Mouse (Mus musculus) CD4-positive helper T cell, adult 2 months (primary cell): ENCODE results near the gene Fut11.
"Not testable (repeated sequence)": the region's sequence is repeated elsewhere in the genome, so short reads cannot be mapped to it uniquely, and the experiment has no call there.

Experiments used
- DNase-seq: peaks from one replicate; pipeline ENCODE4 v3.0.0-alpha.2; 2012; ENCODE audit warnings: low read depth, missing footprints, low spot score

Gene Fut11

DNA sequence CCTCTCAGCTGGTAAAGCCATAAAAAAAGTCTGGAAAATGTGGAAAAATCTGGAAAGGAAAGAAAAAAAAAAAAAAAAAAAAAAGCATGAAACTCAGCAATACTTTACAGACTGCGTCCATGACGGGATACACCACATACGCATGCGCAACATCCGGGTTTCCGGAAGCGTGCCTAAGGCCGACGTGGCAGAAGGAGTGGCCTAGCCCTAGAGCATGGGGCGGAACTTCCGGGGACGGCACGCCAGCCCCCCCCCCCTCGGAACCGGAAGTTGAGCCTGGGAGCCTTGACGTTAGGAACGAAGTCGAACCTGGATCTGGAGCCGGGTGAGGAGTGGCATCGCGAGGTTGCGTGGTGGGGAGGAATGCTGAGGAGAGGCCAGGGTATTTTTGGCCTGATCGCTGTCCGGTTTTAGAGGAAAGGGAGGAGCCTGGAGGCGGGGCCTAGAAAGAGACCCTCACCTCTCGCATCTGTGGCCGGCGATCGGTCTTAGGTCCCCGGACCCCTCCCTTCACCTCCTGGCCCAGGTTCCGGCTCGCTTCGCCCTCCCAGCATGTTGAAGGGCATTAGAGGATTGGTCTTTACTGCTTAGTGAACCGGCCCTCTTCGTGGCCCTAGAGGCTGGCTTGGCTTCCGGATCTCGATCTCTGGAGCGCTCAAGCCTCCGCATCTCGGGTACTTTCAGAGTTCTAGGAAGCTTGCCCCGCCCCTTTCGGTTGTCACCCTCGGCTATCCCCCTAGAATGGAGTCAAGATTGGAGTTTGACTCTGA, 20.5 kb upstream of the Fut11 start, which contains the start of gene Sec24c:
TSS of gene Sec24c (plus strand) at position 245 of the 770 bp plus-strand sequence.
- peak; percentile 97 for DNase-seq

DNA sequence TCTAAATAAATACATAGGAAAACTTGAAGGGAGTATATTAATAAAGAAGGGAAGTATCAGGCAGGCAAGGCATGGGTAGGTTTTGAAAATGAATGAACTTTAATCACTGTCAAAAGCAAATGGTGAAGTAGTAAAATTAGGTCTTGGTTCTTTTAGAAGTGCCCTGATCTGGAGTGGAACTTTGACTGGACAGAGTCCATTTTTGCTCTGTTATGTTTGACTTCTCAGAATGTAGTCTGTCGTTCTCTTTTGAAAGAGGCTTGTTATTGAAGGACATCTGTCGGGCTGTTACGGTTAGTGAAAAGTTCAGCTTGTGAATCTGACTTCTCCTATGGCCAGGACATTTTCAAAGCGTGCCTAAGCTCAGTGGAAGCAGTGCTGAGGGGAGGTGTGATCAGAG, 16.9 kb upstream of the Fut11 start:
- DNase-seq = no peak

DNA sequence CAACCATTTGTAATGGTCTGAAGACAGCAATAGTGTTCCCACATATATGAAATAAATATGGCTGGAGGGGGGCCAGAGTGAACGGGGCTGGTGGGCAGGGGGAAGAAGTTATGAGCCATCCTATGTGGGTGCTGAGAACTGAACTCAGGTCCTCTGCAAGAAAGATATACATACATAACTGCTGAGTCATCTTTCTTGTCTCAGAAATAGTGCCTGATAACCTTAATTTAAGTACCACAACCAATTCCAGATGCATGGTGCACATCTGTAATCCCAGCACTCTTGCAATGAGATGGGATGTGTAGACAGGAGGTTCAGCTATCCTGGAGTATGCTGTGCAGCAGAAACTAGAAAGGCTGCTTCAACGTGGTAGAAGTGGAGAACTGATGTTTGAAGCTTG, 13.0 kb upstream of the Fut11 start:
- no peak for DNase-seq

DNA sequence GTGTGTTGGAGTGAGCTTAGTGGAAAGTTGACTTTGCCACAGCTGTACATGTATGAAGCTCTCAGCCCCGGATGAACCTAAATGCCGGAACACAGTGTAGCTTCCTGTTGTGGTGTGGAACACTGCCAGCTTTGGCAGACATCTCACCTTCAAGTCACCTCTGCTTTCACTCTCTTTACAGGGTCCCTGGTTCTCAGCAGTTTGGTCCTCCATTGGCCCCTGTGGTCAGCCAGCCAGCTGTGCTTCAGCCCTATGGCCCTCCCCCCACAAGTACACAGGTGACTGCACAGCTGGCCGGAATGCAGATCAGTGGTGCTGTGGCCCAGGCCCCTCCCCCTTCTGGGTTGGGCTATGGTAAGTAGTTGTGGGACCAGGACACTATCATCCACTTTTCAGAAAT, 12.3 kb upstream of the Fut11 start:
- peak; percentile 90 for DNase-seq

DNA sequence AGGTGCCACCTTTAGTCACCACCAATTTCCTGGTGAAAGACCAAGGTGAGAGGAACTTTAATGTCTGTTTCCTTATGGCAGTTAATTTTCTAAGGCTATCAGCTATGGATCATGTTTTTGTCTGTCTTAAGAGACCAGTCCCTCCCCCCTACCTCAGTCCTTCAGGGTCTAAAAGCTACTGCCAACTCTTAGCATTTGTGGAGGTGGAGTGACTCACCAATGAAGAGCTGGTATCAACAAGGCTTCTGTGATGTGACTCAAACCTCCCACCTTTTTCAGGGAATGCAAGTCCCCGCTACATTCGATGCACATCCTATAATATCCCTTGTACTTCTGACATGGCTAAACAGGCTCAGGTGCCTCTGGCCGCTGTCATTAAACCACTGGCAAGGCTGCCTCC, 8.2 kb upstream of the Fut11 start:
- no peak for DNase-seq

DNA sequence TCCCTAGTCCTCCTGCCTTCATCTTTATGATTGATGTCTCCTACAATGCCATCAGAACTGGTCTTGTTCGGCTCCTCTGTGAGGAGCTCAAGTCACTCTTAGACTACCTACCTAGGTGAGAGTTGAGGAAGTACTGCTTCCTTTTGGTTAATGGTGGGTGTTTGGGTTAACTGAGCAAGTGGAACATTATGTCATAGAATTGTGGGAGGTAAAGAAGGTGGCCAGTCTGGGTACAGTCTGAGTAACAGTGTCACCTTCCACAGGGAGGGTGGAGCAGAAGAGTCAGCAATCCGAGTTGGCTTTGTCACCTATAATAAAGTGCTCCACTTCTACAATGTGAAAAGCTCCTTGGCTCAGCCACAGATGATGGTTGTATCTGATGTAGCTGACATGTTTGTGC, 5.8 kb upstream of the Fut11 start:
- DNase-seq = peak; percentile 19

DNA sequence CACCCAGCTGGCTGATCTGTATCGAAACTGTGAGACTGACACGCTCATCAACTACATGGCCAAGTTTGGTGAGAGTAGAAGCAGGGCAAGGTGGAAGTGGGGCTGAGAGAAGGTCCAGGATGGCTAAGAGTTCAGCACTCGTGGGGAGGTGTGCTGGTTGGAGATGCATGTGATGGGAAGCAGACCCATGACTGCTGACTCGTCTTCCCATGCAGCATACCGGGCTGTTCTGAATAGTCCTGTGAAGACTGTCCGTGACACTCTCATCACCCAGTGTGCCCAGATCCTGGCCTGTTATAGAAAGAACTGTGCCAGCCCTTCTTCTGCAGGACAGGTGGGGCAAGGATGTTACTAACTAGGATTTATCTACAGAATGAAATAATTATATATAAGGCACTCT, 3.0 kb upstream of the Fut11 start:
- DNase-seq = no peak

DNA sequence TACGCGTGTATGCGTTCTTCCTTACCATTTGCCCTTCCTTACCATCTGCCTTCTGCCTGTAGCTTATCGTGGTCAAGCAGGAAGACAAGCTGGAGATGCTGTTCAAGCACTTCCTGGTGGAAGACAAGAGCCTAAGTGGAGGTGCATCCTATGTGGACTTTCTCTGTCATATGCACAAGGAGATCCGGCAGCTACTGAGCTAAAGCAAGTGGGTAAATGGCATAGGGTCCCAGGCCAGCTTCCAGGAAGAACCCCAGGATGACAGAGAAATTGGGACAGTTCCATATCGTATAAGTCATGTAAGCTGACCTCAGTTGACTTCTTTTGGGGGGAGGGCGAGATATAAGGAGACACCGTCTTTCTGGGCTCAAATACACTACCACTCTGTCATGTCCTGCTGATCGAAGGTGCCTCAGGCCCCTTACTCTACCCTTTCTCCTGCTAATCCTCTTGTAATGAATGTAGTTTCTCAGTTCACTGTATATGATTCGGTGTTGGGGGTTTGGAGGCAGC, 1.1 kb upstream of the Fut11 start:
- DNase-seq = no peak

DNA sequence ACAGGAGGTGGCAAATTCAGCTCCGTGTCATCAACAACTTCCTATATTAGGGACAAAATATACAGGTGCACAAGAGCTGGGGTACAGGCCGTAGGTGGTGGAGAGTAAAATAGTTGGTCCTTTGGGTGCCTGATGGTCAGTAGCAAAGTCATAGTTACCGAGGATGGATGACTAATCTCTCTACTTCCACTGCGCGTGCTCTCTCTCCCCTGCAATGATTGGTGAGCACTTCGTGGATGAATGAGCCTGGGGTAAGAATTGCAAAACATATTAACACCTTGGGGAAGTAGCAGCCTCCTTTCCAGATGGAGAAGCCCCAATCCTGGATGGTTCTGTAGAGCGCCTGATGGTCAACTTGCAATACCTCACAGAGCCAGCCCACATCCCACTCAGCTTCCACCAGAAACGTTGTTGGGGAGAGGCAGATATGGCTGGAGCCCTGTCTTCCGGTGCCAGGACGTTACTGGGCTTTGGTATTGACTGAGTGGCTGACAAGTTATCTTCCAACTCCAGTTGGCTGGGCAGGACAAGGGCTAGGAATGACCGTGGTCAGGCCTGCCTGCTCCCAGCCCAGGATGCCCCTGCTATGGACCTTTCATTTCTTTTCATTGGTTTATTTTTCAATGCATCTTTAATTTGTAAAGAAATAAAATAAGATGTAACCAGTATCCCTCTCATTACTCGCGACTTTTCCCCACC, 434 bp upstream of the Fut11 start:
- peak; percentile 25 for DNase-seq

DNA sequence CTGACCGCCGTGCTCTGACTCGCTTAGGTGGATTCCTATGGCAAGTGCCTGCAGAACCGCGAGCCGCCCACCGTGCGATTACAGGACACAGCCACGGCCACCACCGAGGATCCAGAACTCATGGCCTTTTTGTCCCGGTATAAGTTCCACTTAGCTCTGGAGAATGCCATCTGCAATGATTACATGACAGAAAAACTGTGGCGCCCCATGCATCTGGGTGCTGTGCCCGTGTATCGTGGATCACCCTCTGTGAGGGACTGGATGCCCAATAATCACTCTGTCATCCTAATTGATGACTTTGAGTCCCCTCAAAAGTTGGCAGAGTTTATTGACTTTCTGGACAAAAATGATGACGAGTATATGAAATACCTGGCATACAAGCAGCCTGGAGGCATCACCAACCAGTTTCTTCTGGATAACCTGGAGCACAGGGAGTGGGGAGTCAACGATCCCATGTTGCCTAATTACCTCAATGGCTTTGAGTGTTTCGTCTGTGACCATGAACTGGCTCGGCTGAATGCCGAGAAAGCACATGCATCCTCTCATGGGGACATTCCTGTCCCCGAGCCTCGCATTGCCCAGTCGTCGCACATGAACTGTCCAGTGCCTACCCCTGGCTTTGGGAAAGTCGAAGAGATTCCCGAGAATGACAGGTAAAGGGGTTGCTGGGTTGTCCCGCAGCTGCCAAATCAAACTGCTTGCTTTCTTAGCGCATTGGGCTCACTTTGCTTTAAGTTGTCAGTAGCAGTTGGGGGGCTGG, 1.2 kb downstream of the Fut11 start:
- DNase-seq = peak; percentile 21

DNA sequence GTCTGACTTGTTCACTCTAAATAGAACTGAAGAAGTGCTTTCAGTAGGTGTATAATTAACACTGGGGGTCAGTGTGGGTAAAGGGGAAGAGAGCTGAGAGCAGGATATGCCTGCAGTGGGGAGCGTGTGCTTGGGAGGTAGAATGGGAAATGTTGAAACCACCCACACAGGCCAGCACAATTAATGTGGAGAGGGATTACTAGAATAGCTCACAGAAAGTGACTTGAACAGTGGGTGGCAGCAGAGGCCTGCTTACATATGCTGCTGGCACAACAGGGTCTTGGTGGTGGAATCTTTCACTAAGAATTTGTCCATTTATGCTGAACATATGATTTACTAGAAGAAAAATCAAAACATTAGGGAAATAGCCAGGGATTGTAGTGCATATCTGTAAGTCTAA, 2.2 kb downstream of the Fut11 start:
- DNase-seq = peak; percentile 49

DNA sequence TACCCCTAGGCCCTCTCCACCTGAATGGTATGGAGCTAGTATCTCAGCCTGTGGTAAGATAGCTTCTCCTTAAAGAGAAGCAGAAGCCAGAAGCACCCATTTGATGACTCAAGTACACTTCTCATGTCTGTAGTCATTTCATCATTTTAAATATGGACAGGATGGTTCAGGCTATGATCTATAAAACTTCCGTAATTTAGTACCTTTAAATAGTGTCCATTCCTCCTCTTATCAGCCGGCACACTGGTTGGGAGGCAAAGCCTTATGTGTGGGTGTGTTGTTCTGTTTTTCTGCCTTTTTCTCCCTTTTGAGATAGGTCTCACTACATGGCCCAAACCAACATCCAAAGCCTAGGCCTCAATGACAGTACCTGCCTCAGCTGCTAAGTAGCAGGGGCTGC, 3.7 kb downstream of the Fut11 start:
- DNase-seq = no peak

DNA sequence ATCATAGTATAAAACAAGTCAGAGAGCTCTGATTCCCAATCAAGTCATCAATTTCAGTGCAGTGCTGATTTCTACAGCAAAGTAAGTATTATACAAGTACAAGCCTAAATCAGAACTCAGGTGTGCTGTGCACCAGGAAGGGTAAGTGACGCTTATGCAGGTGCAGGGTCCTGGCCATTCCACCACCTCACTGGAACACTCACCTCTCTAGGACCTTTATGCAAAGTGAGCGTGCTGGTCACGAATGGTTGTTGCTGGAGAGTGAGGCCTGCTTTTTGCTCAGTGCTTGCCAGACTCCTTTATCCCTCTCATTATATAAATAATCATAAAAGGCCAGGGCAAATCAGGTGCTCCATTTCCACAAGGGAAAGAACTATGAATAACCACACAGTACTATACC, 5.6 kb downstream of the Fut11 start:
- no peak for DNase-seq

DNA sequence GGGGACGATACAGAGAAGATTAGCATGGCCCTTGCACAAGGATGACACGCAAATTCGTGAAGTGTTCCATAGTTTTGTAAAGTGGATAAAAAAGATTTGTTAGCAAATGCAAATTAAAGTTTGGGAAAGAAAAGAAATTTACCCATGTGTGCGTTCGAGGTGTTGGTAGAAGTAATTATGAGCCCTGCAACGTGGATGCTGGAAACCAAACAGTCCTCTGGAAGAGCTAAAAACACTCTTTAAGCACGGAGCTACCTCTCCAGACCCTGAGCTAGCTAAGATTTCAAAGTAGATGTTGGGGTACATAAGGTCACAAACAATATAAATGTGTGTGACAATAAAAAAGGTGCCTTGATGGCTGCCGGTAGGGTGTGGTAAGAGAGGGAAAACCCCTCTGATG, 6.8 kb downstream of the Fut11 start:
- DNase-seq = peak; percentile 17

DNA sequence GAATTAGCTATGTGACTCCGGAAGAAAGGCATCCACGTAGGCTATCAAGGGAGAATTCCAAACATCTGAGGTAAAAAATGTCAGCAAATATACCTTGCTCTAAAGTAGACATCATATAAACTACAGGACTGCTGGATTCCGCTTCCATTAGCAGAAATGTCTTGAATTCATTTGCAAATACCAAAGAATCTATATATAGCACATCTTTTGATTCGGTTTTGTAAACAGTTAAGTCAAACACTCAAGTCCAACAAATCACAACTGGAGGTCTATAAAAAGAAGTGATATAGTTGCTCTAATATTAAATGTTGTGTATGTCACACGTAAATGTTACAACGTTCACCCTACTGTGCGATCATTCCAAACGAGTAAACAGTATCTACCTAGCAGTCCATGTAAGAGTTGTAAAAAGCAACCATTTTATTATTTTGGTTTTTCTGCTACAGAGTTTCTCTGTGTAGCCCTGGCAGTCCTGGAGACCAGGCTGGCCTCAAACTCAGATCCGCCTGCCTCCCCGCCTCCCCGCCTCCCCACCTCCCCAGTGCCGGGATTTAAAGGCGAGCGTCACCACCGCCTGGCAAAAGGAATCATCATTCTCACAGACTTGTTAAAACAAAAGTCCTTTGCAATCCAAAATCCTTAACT, 7.5 kb downstream of the Fut11 start:
- no peak for DNase-seq

DNA sequence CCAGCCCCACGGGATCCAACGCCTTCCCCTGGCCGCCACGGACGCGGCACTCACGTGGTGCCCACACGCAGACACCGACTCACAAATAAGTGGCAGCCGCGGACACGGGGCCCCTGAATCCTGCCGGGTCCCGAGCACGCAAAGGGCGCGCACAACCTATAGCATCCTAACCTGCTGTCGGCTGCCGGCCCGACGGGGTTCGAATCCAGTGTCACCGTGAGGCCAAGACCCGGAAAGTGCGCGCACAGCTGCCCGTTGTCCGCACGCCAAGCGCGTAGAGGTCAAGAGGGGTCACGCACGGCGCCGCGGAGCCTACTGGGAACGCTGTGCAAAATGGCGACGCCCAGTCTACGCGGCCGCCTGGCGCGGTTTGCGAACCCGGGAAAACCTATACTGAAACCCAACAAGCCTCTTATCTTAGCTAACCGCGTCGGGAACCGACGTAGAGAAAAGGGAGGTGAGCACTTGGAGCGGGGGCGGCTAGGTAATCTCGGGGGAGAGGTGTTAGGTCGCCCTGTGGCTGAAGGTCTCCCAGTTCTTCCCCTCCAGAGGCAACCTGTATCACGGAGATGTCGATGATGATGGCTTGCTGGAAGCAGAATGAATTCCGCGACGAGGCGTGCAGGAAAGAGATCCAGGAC, 8.1 kb downstream of the Fut11 start, which contains the start of gene Chchd1:
TSS of gene Chchd1 (plus strand) at position 266 of the 641 bp plus-strand sequence.
- peak; percentile 84 for DNase-seq

DNA sequence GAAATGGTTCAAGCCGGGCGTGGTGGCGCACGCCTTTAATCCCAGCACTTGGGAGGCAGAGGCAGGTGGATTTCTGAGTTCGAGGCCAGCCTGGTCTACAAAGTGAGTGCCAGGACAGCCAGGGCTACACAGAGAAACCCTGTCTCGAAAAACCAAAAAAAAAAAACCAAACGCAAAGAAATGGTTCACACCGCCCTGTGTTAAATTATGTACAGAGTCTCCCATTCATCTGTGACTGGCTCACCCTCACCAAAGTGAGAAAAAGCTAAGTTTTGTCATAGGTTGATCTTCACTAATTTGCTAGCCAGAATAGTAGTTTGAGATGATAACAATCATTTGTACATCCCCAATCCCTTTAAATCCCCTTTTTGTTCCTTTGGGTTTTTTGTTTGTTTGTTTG, 8.7 kb downstream of the Fut11 start:
- DNase-seq = not testable (repeated sequence)

DNA sequence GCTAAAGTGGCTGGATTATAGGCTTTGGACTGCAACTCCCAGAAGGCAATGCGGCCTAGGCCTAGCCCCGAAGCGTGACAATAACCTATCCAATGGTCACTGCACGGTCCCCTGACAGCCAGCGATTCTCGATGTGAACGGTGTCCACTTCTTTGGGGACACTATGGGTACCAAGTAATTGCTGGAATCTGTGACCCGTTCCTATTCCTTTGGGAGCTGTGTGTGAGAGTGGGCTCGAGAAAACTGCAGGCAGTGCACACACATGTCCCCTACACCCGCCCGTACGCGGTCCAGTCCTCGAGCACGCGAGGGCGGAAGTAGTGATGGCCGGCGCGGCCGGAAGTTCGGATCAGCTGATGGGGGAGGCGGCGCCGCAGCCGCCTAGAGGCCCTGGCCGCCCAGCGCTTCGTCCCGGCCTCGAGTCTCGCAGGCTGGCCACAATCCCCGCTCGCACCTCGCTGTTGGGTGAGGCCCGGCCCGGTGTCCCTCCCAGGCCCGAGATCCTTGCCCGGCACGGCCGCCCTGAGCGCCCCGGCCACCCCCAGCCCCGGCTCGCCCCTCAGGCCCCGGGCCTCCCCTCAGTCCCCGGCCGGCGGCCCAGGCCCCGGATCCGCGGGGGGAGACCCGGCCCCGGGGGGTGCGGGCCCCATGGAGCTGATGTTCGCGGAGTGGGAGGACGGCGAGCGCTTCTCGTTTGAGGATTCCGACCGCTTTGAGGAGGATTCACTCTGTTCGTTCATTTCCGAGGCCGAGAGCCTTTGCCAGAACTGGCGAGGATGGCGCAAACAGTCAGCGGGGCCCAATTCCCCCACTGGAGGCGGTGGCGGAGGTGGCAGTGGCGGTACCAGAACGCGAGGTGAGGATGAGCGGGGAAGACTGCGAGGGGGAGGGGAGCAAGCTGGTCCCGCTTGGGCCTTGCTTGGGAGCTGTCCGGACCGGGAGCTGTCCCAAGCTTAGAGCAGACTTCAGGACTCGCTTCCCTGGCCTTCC, 12.7 kb downstream of the Fut11 start, which contains the start of gene Zswim8:
TSS of gene Zswim8 (plus strand) at position 352 of the 990 bp plus-strand sequence.
- DNase-seq = peak; percentile 83

DNA sequence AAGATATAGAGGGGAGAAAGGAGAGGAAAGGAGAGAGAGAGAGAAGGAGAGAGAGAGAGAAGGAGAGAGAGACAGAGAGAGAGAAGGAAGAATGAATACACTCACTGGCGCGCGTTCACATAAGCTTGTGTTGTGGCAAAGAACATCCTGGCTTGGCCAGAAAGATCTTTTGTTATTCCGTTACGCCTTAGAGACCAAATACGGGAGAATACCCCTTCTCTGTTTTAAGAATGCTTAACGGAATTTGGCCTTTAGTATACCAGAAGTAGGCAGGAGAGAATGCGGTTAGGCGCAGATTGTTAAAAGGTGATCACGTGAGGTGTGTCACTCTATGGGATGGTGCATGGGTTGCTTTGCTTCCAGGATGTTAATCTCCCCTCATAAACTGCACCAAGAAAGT, 13.5 kb downstream of the Fut11 start:
- peak; percentile 69 for DNase-seq

DNA sequence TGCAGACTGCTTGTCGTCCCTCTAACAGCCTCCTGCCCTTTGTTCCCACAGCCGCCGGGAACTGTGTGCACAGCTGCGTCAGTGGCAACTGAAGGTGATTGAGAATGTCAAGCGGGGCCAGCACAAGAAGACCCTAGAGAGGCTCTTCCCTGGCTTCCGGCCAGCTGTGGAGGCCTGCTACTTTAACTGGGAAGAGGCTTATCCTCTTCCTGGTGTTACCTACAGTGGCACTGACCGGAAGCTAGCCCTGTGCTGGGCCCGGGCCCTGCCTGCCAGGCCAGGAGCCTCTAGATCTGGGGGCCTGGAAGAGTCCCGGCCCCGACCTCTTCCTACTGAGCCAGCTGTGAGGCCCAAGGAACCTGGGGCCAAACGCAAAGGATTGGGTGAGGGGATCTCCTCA, 19.1 kb downstream of the Fut11 start:
- DNase-seq = no peak
